Mouse (Mus musculus) embryo, embryonic 11 days (tissue): Measurements from ENCODE around the gene Gclc.
"Not testable (repeated sequence)": the region's sequence is repeated elsewhere in the genome, so short reads cannot be mapped to it uniquely, and the experiment has no call there.

Experiments used
- DNase-seq: peaks from one replicate; pipeline ENCODE4 v3.0.0-alpha.2; 2015

Gclc gene

DNA sequence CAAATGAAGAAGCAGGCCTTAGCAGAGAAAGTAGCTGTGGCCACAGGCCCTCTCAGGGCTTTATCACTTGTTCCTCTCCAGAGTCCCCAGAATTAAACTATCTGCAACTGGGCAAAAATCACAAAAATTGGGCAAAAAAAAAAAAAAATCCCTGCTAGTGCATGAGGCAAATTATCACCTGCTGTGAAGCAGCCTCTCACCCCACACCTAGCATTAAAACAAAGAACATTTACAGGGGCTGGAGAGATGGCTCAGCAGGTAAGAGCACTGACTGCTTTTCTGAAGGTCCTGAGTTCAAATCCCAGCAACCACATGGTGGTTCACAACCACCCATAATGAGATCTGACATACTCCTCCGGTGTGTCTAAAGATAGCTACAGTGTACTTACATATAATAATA lies 6.0 kb upstream of the Gclc start:
- DNase-seq: not testable (repeated sequence)

DNA sequence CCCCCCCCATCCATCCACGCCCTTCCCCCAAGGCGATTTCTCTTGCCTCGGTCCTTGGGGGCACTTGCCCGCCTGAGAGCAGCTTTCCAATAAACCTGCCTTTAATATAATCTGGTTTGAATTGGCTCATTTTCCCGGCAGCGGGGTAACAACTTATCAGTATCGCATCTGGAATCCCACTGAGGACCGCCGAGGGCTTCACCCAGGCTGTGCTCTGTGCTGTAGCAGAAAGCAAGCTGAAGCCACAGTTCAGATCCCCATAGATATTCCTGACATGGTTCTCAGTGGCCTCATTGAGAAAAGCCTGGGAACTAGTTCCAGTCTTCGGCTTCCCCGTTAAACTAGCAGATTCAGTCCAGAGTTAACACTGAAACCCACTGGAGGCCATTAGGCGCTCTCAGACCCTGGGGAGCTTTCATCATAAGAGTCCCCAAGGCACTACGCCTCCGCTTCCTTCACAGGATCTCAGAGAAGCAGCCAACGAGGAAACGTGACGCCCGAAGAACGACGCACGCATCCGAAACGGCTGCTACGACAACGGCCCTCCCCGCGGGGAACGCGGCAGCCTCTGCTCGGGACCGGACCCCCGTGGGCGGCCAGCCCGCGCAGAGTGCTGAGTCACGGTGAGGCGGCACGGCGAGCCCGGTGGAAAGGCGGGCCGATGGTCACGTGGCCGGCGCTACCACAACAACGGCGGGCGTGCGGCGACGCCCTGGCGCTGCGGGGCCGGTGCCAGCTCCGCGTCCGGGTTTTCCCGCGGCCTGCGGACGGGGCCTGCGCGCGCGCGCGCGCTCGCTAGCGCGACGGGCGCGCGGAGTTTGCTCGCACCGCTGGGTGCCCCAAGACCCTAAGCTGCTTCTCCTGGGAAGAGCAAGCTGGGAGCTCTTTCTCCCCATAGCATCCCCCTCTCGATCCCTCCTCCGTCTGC lies 3.9 kb upstream of the Gclc start:
- DNase-seq: peak; percentile 94

DNA sequence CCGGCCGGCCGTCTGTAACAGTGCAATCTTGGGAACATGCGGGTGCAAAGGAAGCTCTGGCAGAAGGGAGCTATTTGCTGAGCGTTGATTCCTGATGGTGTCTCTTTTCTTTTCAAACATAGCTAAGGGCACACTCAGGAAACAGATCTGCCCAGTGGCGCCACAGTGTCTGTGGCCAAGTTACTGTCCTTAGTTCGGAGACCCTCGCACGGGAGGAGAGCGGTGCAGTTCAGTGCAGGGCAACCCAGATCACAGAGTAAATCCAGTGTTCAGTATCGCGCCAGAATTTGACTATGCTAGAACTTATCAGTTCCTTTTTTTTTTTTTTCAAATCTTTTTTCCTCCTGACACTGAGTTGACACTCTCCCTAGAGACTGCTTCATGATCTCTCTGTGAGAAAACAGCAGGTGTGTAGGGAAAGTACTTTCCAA lies 3.2 kb upstream of the Gclc start:
- DNase-seq: no peak

DNA sequence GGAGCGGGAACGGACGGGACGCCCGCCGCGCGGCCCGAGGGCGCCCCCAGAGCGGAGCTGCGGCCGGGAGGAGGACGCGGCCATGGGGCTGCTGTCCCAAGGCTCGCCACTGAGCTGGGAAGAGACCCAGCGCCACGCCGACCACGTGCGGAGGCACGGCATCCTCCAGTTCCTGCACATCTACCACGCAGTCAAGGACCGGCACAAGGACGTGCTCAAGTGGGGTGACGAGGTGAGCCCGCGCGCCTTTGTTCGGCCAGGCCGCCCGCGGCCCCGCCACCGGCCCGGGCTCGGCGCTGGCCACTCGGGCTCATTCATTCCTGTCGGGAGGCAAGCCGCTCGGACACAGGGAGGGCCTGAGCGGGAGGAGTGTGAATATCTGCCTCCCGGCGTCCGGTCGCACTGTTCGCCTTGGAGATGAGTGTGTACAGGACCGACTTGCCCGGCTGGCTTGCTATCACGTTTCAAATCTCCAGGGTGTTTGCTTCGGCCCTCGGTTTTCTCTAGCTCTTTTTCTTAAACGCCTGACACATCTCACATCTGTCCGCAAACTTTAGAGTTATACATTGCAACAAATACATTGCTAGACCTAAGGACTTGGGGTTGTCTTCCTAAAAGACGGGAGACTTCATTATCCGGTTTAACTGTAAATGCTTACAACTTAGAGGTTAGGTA lies 530 bp downstream of the Gclc start:
- DNase-seq: peak; percentile 85

DNA sequence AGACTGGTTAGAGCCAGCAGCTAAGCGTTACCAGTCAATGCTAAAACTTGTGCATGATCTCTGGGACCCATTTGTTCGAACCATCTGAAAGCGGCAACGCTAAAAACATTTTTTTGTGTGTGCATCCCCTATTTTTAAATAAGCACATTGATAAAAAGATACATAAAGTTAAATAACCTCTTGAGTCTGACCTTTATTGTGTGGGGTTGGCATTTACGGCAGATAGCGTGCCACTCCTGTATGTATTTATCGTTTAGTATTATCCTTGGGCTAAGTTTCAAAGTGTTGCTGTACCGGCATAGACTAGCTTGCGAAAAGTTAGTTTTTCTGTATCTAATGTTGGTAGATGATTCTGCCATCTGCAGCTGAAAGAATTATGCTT lies 1.1 kb downstream of the Gclc start:
- no peak for DNase-seq

DNA sequence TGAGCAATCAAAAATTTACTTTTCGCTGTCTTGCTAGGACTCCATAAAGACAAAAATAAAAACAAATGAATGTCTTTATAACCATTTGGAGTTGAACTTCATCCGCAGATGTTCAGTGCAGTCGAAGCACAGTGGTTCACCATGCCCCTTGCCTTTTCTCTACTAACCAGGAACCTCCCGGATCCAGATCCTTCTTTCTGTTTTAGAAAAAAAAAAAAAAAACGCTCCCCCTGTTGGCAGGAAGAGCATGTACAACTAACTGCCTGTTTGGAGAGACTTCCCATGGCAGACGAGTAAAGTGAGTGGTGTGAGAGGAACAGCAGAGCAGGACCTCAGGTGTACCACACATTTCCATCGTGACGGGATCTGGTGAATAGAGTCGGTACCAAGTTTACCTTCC lies 1.7 kb downstream of the Gclc start:
- DNase-seq: peak; percentile 61

DNA sequence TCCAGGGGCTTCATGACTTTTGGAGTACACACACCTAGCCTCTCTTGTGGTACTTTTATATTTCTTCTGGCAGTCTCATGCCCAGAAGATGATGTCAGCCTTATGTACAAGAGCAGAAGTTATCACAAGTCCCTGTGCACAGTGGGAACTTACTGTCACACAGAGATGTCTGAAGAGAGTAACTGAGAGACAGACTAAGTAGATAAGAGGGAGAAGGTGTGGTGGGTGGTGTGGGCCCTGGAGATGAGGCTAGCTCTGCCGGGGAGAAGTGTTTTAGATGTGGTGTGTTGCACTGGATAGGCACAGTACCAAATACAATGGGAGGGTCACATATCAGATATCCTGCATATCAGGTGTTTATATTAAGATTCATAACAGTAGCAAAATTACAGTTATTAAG lies 3.0 kb downstream of the Gclc start:
- no peak for DNase-seq

DNA sequence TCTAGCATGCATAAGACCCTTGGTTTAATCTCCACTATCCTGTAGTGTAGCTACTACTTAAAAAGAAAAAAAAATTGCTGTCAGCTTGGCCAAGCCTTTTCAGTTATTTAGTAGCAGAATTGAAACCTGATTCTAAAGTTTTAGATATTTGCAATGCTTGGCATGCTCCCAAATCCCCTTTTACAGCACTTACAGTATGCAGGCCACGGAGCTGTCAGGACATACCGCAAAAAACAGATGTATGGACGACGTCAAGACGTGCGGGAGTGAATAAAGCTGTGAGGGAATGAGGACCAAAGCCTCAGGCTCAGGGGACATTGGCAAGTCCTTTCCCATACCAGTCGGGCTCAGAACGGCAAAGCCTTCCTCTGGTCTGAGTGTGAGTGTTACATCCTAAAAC lies 4.1 kb downstream of the Gclc start:
- DNase-seq: no peak

DNA sequence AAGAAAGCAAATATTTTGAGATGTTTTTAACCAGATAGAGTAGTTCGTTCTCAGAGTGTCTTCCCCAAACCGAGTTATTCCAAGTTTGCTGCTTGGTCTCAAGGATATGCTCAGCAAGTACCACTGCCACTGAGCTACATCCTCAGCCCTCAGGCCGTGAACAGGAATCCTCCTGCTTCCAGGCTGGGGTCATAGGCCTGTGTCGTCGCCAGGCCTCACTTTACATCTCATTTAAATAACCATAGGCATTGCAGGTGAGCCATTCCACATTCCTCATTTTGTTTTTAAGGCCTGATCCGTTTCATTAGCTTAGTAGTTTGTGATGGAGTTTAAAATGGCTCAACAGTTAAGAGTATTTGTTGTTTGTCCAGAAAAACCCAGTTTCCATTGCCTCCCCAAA lies 4.8 kb downstream of the Gclc start:
- no peak for DNase-seq

DNA sequence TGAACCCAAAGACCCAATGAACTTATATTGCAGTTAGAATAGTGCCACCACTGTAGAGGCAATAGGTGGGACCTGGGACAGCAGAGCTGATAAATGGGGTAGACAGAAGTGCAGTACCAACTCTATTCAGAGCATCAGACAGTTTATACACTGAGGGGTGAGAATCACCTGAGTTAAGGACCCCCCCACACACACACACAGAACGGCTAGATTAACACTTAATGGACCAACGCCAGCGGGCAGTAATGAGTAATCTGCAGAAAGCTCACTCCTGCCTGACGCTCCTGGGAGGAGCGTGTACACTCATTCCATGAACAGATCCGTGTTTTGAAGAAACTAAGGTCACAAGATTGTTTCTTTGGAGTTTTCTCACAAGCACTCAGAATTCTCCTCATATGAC lies 5.4 kb downstream of the Gclc start:
- DNase-seq: no peak

DNA sequence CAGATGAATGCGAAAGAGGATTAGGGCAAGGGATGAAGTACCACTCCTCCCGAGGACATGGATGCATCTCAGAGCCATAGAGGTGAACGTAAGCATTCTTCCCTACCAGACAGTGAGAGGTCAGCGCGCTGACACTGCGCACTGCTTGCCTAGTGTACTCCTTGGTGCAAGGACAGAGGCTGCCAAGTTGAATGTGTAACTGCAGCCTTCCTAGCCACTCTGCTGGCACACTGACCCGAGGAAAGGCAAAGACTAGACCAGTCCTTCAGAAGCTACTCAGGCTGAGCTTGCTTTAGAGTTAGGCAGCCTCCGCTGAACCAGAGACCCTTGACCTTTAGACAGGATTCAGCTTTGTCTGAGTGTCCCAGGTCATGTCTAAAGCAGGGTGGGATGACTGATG lies 11.9 kb downstream of the Gclc start:
- DNase-seq: no peak

DNA sequence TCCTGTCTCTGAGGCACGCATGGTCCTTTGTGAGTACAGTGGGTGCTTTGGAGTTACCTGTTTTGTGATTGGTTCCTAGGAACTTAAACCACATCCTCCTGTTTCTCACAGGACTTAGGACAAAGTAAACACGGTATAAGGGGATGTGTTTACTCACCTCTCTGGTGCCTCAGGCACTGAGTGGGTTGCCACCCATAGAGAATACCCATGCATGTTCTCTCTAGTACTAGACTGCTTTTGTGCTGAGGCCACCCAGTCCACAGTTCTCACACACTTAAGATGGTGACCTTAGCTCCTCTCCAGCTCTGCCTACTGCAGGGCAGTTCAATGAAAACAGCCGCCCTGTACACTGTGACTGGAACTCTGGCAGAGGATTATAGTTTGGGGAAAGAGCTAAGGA lies 12.4 kb downstream of the Gclc start:
- no peak for DNase-seq

DNA sequence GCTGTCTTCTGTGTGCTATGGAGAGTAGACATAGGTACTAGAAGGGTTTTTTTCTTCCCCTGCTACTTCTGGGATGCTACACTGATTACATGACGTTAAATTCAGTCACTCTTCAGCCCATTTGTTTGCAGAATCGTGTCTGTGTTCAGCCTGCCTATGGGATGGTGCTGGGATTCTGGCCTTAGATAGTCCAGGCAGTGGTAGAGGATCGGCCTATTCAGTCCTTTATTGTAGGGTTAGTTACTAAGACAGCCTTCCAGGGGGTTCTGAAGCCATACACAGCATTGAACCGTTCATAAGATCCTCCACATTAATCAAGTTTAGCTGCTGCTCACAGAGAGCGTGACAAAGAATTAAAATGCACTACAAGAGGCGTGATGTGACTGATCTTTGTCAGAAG lies 16.6 kb downstream of the Gclc start:
- DNase-seq: no peak

DNA sequence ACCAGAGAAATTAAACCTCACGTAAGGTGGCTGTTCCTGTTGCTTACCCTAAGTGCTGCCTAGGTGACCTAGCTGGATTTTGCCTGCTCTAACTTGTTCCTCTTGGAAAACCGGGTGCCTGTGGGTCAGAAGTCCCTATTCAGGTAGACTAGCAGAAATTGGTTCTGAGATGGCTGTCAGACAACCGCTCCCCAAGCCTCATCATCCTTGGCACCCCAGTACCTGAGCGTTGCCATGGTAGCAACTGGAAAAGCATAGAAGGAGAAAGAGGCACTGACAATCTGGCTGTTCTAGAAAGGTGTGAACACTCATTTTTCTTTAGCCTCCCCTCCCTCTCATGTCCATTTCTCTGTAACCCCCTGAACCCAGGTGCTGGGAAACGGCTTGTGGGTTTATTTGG lies 17.0 kb downstream of the Gclc start:
- DNase-seq: no peak

DNA sequence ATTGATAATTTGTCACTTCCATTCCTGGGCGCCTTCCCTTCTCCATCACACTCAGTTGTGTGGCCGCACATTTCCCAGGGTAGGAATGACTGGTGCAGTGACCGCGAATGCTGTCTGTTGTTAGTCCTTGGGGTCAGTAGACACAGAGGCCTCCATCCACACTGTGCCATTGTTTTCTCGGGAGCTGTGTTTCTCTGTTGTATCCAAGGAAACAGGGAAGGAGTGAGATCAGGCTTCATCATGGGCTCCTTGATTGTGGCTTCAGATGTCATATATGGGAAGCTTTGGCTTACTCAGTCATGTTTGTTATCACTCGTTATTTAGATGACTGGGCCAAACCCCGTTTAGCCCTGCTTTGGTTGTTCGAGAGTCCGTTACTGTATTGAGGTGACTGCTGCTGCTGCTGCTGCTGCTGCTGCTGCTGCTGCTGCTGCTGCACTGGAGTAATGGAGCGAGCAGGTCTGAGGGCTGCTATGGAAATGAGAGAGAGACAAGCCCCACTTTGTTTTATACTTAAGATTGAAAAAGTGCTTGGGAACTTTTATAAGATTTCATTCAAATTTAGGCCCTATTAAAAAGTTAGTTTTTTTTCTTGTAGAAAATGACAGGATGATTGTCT lies 17.5 kb downstream of the Gclc start:
- peak; percentile 49 for DNase-seq

DNA sequence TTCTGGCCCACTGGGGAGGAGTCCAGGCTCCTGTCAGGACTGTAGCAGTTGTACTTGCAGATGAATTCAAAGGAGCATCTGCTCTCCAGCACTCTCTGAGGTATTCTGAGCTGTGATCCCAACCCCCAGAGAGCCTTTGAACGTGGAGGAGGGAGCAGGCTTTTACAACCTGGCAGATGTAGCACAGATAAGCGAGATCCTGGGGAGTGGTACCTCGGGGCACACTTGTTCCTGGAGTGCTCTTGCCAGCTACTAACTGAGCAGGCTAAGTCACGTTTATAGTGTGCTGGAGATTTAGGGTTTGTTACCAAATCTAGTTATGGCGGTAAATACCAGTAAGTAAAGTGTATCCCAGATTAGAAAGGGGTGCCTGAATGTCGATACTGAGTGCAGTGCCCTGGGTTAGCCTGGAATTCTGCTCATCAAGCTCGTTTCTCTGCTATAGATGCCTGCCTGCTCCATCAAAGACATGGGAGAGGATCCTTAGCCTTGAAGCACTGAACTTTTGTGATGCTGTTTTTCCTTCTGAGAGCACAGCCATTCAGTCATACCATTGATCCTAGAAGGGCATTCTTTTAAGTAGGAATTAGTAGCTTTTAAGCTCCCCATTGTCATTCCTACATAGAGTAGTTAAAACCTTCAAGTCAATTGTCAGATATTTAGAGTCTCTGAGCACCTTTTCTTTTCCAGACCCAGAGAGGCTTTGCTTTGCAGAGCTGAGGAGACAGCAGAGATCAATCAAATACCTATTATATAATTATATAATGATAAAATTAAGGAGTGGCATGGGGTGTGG lies 22.6 kb downstream of the Gclc start:
- DNase-seq: no peak

DNA sequence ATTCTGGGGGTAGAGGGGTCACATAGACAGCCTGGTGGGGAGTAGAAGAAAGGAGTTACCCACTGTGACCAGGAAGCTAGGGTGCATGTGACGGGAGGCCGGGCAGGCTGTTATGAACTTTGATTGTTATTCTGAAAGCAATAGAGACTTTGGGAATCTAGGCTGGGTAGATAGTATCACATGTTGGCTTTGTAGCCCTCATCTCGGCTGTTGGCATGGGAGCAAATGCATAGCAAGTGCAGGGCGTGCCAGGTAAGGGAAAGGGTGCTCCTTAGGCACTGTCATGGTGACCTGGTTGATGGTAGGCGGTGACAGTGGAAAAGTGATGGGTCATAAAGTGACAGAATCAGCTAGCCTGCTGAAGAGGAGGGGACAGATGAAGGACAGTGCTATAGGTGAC lies 23.3 kb downstream of the Gclc start:
- no peak for DNase-seq

DNA sequence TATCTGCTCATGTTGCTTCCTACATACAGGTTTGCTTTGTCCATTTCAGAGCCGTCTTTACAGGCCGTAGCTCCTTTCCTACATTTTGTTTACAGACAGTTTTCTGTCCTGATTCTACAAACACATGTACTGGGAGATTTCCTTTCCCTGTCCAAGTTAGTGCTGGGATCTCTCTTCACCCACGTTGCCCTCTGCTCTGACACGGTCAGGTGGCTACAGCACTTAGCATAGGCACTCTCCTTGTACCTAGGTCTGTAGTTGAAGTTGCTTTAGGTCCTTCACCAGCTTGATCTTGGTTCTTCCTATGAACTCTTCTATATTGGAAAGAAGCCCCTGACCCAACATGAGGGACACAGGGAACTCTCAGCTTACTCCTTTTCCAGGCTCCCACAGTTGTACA lies 25.4 kb downstream of the Gclc start:
- no peak for DNase-seq

DNA sequence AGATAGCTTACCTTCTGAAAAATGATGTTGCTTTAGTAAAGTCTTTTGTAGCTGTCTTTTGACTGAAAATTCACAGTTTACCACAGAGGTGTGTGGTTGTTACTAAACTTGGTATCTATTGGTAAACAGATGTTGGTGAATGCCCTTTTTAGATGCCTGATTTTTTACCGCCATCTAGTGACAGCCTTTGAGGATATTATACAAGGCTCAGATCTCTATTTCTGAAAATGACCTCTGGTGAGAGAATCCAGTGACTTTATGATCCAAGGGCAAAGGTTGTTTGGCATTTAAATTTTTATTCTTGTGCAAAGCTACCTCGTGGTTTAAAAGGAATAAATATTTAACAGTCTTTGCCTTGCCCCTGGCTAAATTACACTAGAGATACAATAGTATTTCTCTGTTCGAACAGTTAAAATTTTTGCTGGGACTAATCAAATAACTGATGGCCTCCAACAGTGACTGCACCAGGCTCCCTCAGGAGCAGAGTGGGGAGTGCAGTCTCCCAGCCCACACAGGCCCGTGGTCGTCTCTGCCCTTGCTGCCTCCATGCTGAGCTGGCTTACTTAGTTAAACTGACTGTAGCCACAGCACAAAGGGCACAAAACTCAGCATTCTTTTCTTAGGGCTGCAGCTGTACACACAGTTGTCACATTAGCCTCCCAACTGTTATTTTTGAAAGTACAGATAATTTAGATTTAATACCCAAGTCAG lies 27.3 kb downstream of the Gclc start:
- peak; percentile 34 for DNase-seq

DNA sequence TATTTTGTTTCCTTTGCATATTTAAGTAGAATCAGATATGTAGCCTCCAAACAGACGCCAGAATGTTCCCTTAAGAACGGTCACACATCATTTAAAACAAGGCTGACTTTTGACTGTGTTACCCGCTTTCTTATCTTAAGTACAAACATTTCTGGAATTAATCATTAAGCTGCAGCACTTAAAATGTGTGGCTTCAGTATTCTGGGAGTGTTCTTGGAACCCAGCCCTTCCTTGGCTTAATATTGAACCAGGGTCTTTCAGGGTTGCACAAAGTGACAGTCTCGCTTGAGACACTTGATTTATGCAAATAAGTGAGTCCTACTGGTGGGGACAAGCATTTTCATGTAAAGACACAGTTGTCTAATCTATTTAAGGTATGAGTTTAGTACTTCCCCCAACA lies 27.9 kb downstream of the Gclc start:
- DNase-seq: no peak

DNA sequence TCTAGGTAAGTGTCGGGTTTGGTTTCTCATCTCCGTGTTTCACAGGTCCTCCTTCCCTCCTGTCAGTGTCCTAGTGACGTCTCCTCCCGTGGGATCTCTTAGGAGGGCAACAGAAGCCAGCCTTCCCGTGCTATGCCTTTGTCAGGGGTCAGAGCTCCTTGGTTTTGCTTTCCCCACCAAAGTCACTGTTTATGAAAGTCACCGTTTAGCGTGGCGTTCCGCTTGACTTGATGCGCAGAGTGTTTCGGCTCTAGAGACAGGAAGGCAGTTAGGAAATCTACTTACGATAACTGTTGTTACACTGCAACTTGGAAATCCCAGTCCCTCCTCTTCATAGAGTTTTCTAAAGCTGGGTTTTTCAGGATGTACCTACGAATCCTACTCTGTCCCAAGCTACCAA lies 28.7 kb downstream of the Gclc start:
- DNase-seq: no peak

DNA sequence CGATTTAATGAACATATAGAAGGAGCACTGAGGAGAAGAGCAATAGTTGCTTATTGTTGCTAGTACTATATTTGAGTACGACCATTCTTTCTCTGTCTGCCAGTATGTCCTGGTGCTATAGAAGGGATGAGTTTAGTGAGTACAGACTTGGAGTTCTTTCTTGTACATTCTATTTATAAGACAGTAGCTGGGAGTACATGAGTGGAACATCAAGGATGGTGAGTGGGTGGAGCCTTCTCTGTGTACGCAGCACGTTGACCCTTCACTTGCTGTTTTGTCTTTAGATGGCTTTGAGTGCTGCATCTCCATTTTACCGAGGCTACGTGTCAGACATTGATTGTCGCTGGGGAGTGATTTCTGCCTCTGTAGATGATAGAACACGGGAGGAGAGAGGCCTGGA lies 31.1 kb downstream of the Gclc start:
- no peak for DNase-seq

DNA sequence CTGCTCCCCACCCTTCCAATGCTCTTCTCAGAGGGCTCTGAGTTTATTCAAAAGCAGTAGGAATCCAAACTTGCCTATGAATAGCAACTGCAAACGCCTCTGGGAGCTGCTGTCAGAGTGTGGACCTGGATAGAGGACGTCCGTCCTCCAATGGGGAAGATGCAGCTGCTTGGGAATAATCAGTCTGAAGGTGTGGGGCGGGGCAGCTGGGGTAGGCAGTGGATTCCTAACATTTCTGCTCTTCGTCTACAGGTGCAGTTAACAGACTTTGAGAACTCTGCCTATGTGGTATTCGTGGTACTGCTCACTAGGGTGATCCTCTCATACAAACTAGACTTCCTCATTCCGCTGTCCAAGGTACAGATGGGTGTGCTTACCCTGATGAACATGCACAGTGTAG lies 33.6 kb downstream of the Gclc start:
- no peak for DNase-seq
